Mouse (Mus musculus) kidney, adult 2 months (tissue): Measurements from ENCODE around the gene Pgghg.

ENCODE experiments used
- CTCF ChIP-seq: fragments of 200-500 bp; conservative IDR thresholded peaks from 2 replicates; pipeline ENCODE4 v1.5.1; 2011; ENCODE audit warnings: low read depth, mild to moderate bottlenecking, control low read depth, low read length, moderate library complexity, mixed read lengths; ENCODE audit not compliant: insufficient read depth, insufficient read length
- POLR2A ChIP-seq: fragments of 200-500 bp; IDR thresholded peaks from one replicate; pipeline ENCODE4 v1.6.1; 2011; ENCODE audit warnings: low read depth, low read length, control low read depth

DNA sequence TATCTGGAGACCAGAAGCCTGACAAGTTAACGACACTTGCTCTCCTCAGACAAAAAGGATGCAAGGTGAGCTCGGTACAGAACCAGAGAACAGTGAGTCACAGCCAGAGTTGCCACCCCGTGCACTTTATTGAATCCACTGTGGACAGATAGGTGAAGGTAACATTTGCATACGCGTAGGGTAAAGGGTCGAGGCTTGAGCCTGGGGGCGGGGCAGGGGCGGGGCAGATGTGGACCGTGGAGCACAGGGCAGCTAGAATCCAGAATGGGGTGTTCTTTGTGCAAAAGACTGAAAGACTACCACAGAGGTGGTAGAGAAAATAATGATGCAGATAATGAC, 13.5 kb downstream of the Pgghg start:
- TF ChIP-seq CTCF: no peak
- TF ChIP-seq POLR2A: no peak
